Mouse (Mus musculus): ENCODE results near the gene Cars. TPM values are rescaled to one million over a fixed set of nuclear protein-coding genes. Genes with fewer than 3 reads are reported as not detected.
A peak's percentile ranks its signal among the peaks of the same experiment; 100 is the strongest.
"Not testable (repeated sequence)": the region's sequence is repeated elsewhere in the genome, so short reads cannot be mapped to it uniquely, and the experiment has no call there.

Gene Cars
- total RNA-seq (2021) (10 to 100 TPM; 20.2 to 21.5 TPM), polyA plus RNA-seq (2012; rRNA removed) (10.9 and 11.0 TPM in 2 replicates)
- long read RNA-seq, transcript Cars-201 (23 exons, 3,222 nt) = minor isoform, 7 of 29 reads
- long read RNA-seq, transcript Cars-202 (22 exons, 2,462 nt) = major isoform, 18 of 29 reads
- long read RNA-seq, partial matches to known transcripts = 3 of 29 reads
- long read RNA-seq, other reads (novel, unspliced or antisense) = 1 of 29 reads

DNA sequence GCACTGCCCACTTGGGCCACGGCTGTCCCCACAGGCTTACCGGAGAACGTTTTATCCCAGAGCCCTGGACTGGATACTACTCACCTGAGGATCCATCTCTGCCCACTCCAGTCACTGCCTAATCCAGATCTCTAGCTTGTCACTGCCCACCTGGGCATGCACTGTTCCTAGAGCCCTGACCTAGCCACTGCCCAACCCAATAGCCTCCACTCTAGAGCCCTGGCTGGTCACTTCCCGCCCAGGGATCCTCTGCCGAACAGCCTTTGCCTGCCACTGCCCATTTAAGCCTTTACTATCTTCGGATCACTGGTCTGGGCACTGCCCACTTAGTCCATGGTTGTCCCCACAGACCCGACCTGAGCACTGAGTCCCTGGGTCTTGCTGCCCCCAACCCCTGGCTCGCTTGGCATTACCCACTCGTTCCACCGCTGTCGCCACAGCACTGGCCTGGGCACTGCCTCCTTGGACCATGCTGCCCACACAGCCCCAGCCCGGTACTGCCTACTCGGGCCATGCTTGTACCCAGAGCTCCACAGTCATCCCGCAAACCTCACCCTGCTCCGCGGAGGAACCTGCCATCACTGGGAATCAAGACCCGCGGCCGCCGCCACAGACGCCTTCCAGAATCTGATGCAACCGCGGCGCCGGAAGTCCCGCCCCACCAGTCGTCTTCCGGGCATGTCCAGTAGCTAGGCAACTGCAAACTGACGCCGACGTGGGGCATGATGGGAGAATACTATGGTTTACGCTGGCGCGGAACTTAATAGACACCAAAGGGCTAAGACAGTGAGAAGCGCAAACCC is at the start of gene Cars:
Gene Cars (minus strand): TSS at position 663 of the 803 bp plus-strand sequence.
- Histone ChIP-seq H3K4me1 (ENCODE audit: control insufficient read depth, insufficient read depth, low read length) (peaks cover 4% of the 10 kb centered on the region), H3K79me2 (replicated peaks; ENCODE audit: control insufficient read depth, insufficient read depth, low read length) (peaks cover 3% of the 10 kb centered on the region; the same call in 1 of the 2 replicates), H3K27ac (peak within 1 kb of the TSS; percentile 64), H3K9ac (ENCODE audit: low read depth, low read length) (peak within 1 kb of the TSS; percentile 90), H3K4me3 (peak within 1 kb of the TSS; percentile 64), H3K27me3 (ENCODE audit: control insufficient read depth, insufficient read depth, low read length) (no peaks in the 10 kb centered on the region), H3K36me3 (ENCODE audit: control insufficient read depth, insufficient read depth, low read length) (no peaks in the 10 kb centered on the region)
- WGBS = 2% methylated on average over 35 of the region's 35 CpGs
- TF ChIP-seq CTCF (IDR thresholded peaks at IDR 0.05) (no peak), EP300 (IDR thresholded peaks at IDR 0.05; ENCODE audit: insufficient read depth, low read depth, low read length) (peak; percentile 70; the same call in 1 of the 2 replicates), POLR2A (IDR thresholded peaks at IDR 0.05; ENCODE audit: insufficient read depth, low read depth, low read length) (peak; percentile 70)
- peak; percentile 95 to 96 for DNase-seq
- intact Hi-C loops (cut with DNase I) = loop anchor here (1.0 to 5.0 kb wide), 2 partner anchors 50 to 98 kb away; partner anchors contain the start of gene Tnfrsf22

DNA sequence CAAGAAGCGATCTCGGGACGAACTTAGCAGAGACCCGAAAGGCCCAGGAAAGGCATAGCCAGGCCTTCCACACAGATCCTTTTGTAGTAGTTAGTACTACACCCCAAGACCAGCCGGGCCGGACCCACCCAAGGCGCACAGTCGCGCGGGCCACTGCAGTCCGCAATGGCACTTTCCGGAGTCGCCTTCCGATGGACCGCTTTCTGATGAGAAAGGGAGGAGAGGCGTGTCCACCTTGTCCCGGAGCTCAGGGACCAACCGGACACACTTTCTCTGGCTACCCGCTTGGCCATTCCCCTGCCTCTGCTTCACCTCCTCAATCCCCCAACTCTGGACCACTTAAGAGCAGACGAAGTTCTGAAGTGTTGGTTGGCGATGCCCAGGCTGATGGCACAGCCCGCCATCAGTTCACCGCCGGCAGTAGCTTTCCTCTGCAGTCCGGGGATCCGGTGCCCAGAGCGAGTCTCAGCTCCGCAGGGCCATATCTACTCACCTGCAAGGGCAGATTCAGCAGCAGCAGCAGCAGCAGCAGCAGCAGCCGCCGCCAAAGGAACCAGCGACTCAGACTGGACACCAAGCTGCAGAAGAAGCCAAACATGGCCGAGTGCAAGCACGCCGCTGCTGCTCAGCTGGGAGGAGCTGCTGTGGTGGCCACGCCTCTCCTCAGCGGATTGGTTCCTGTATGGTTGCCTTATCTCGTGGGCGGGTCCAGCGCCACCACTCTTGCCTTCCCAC is 49.3 kb upstream of the Cars start, which contains the start of gene Tnfrsf22:
Gene Tnfrsf22 (minus strand): TSS at position 628 of the 735 bp plus-strand sequence.
- Histone ChIP-seq H3K36me3 (ENCODE audit: control insufficient read depth, insufficient read depth, low read length) (no peaks in the 10 kb centered on the region), H3K27ac (peak within 1 kb of the TSS; percentile 36; the same call in 1 of the 2 replicates), H3K79me2 (replicated peaks; ENCODE audit: control insufficient read depth, insufficient read depth, low read length) (no peaks in the 10 kb centered on the region), H3K4me1 (ENCODE audit: control insufficient read depth, insufficient read depth, low read length) (no peaks in the 10 kb centered on the region), H3K27me3 (ENCODE audit: control insufficient read depth, insufficient read depth, low read length) (no peaks in the 10 kb centered on the region), H3K4me3 (peak within 1 kb of the TSS; percentile 53), H3K9ac (ENCODE audit: low read depth, low read length) (peak within 1 kb of the TSS; percentile 33)
- TF ChIP-seq POLR2A (IDR thresholded peaks at IDR 0.05; ENCODE audit: insufficient read depth, low read depth, low read length) (peak; percentile 37; the same call in 1 of the 2 replicates), CTCF (IDR thresholded peaks at IDR 0.05) (no peak)
- intact Hi-C loops (cut with DNase I) = loop anchor here (1.0 kb wide), 1 partner anchor 49 kb away; the partner anchor contains the start of gene Cars
- peak; percentile 83 to 86 for DNase-seq
- 5% methylated on average over 39 of the region's 39 CpGs for WGBS

DNA sequence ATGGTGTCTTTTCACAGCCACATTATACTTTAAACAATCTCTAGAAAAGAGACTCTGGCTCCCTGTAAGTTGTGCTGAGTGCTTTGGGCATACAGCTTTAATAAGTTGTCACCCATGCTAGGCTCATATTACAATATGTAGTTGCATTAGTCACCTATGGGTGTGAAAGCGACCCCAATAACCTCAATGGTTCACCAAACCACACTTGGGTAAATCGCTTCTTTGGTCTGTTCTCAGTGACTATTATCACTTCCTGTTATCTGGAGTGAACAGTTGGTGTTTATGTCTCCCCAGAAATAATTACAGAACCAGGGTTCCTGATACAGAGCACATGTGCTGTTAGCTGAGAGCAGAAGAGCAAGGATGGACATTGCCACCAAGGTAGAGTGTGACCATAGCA is 44.1 kb upstream of the Cars start:
- H3K27ac ChIP-seq; intact Hi-C loops (cut with DNase I); H3K79me2 ChIP-seq (replicated peaks; ENCODE audit: control insufficient read depth, insufficient read depth, low read length); H3K36me3 ChIP-seq (ENCODE audit: control insufficient read depth, insufficient read depth, low read length); H3K9ac ChIP-seq (ENCODE audit: low read depth, low read length); H3K27me3 ChIP-seq (ENCODE audit: control insufficient read depth, insufficient read depth, low read length); DNase-seq; H3K4me3 ChIP-seq; H3K4me1 ChIP-seq (ENCODE audit: control insufficient read depth, insufficient read depth, low read length): not testable (repeated sequence)
- WGBS = 87% methylated on average over 2 of the region's 2 CpGs

DNA sequence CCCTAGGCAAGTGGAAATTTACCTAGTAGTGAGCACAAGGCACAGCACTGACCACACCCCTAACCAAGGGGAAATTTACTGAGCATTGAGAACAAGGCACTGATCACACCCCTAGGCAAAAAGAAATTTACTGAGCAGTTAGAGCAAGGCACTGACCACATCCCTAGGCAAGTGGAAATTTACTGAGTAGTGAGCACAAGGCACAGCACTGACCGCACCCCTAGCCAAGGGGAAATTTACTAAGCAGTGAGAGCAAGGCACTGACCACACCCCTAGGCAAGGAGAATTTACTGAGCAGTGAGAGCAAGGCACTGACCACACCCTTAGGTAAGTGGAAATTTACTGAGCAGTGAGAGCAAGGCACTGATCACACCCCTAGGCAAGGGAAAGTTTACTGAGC is 36.8 kb upstream of the Cars start:
- no peaks in the 10 kb centered on the region for H3K27me3 ChIP-seq (ENCODE audit: control insufficient read depth, insufficient read depth, low read length)
- no peaks in the 10 kb centered on the region for H3K4me1 ChIP-seq (ENCODE audit: control insufficient read depth, insufficient read depth, low read length)
- 87% methylated on average over 1 of the region's 1 CpGs for WGBS
- no peak for TF ChIP-seq EP300 (IDR thresholded peaks at IDR 0.05; ENCODE audit: insufficient read depth, low read depth, low read length)
- TF ChIP-seq POLR2A (IDR thresholded peaks at IDR 0.05; ENCODE audit: insufficient read depth, low read depth, low read length) = no peak
- no peak for TF ChIP-seq CTCF (IDR thresholded peaks at IDR 0.05)
- H3K27ac ChIP-seq = no peak overlapping the region
- no peaks in the 10 kb centered on the region for H3K36me3 ChIP-seq (ENCODE audit: control insufficient read depth, insufficient read depth, low read length)
- DNase-seq = no peak
- H3K79me2 ChIP-seq (replicated peaks; ENCODE audit: control insufficient read depth, insufficient read depth, low read length) = no peaks in the 10 kb centered on the region
- no peak overlapping the region for H3K9ac ChIP-seq (ENCODE audit: low read depth, low read length)
- intact Hi-C loops (cut with DNase I) = no loop called here
- no peak overlapping the region for H3K4me3 ChIP-seq

DNA sequence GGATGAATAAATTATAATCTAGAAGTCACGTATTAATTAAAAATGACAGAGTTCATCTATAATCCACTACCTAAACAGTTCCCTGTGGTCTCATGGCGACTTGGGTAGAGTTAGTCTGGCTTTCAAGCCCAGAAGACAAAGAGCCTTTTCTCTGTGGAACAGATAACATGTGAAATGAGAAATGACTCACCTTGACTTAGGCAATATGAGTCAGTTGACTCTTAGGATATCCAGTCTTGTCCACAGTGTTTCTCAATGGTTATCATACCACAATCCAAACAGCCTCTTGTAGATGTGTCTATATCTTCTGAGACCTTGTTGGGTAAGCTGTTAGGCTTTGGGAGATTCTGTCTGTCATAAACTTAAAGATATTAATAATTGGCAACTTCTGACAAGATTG is 31.6 kb upstream of the Cars start:
- Histone ChIP-seq H3K27me3 (ENCODE audit: control insufficient read depth, insufficient read depth, low read length) (no peaks in the 10 kb centered on the region), H3K4me1 (ENCODE audit: control insufficient read depth, insufficient read depth, low read length) (peaks cover 1% of the 10 kb centered on the region; the same call in 1 of the 2 replicates), H3K4me3 (no peak overlapping the region), H3K79me2 (replicated peaks; ENCODE audit: control insufficient read depth, insufficient read depth, low read length) (no peaks in the 10 kb centered on the region), H3K27ac (no peak overlapping the region), H3K9ac (ENCODE audit: low read depth, low read length) (no peak overlapping the region), H3K36me3 (ENCODE audit: control insufficient read depth, insufficient read depth, low read length) (no peaks in the 10 kb centered on the region)
- TF ChIP-seq CTCF (IDR thresholded peaks at IDR 0.05) = no peak
- no peak for TF ChIP-seq POLR2A (IDR thresholded peaks at IDR 0.05; ENCODE audit: insufficient read depth, low read depth, low read length)
- no peak for TF ChIP-seq EP300 (IDR thresholded peaks at IDR 0.05; ENCODE audit: insufficient read depth, low read depth, low read length)
- intact Hi-C loops (cut with DNase I) = no loop called here
- 65% methylated on average over 2 of the region's 2 CpGs for WGBS
- DNase-seq = no peak
